Comparison of ENCODE assay signal across 28 mouse cellular contexts in genomic region chr8:108078726-108079125, GRCm38 (mm10).
DNase-seq lines count a peak whose midpoint lies in the region; ATAC-seq and TF ChIP-seq lines count a peak whose summit lies in the region.
"Had no signal": no experiment of that assay in that cellular context is flagged by ENCODE, and none has a peak within 500 bp of the region (broad histone marks: within the 10 kb centered on the region; RNA-seq: fewer than 3 reads in every experiment).

No protein-coding gene starts in this region.

- no peak overlapping the region for H3K9ac ChIP-seq in limb, embryonic 14.5 days (ENCODE audit: low read depth, low read length, severe bottlenecking)
- H3K9ac ChIP-seq in embryonic facial prominence, embryonic 14.5 days (ENCODE audit: low read depth, low read length) = no peak overlapping the region
- no peak overlapping the region for H3K9ac ChIP-seq in midbrain, postnatal 0 days (replicated peaks; ENCODE audit: low read length, poor library complexity, severe bottlenecking)
- H3K9ac ChIP-seq: embryonic facial prominence, embryonic 12.5 days; embryonic facial prominence, embryonic 15.5 days; forebrain, embryonic 12.5 days had no signal

- H3K4me2 ChIP-seq in limb, embryonic 14.5 days (replicated peaks; ENCODE audit: low read depth, low read length, severe bottlenecking) = no peak overlapping the region
- no peak overlapping the region for H3K4me2 ChIP-seq in embryonic facial prominence, embryonic 14.5 days (ENCODE audit: low read depth, low read length)
- H3K4me2 ChIP-seq in midbrain, postnatal 0 days (ENCODE audit: low read depth, low read length, poor library complexity, severe bottlenecking) = no peak overlapping the region
- H3K4me2 ChIP-seq: embryonic facial prominence, embryonic 12.5 days; embryonic facial prominence, embryonic 15.5 days; forebrain, embryonic 12.5 days had no signal

- TF ChIP-seq CTCF in midbrain, postnatal 0 days (IDR thresholded peaks at IDR 0.05) = no peak

- H3K36me3 ChIP-seq in limb, embryonic 14.5 days (ENCODE audit: control insufficient read depth, insufficient read depth, low read length) = no peaks in the 10 kb centered on the region
- H3K36me3 ChIP-seq in limb, embryonic 10.5 days = no peaks in the 10 kb centered on the region
- H3K36me3 ChIP-seq in embryonic facial prominence, embryonic 10.5 days (replicated peaks) = no peaks in the 10 kb centered on the region
- no peaks in the 10 kb centered on the region for H3K36me3 ChIP-seq in embryonic facial prominence, embryonic 14.5 days (ENCODE audit: control insufficient read depth, insufficient read depth, low read length)
- no peaks in the 10 kb centered on the region for H3K36me3 ChIP-seq in midbrain, postnatal 0 days (ENCODE audit: insufficient read depth, low read length)
- H3K36me3 ChIP-seq: embryonic facial prominence, embryonic 12.5 days; embryonic facial prominence, embryonic 15.5 days; forebrain, embryonic 10.5 days; forebrain, embryonic 12.5 days; G1E had no signal

- ATAC-seq in limb, embryonic 14.5 days (ENCODE audit: low FRiP score, low read depth) = no peak
- peak; percentile 63; the same call in 1 of the 2 replicates for ATAC-seq in embryonic facial prominence, embryonic 14.5 days (ENCODE audit: low read depth)
- ATAC-seq in midbrain, postnatal 0 days (ENCODE audit: low FRiP score) = no peak
- ATAC-seq: activated CD4-positive, CD25-positive, alpha-beta regulatory T cell, adult 4 months; CD4-positive, CD25-positive, alpha-beta regulatory T cell, adult 4 months; forebrain, embryonic 14.5 days; forebrain, embryonic 16.5 days; Patski had no signal

- no peaks in the 10 kb centered on the region for H3K4me1 ChIP-seq in limb, embryonic 14.5 days (ENCODE audit: control insufficient read depth, insufficient read depth, low read length)
- H3K4me1 ChIP-seq in limb, embryonic 10.5 days = peaks cover 16% of the 10 kb centered on the region; the same call in 1 of the 2 replicates
- peaks cover 16% of the 10 kb centered on the region for H3K4me1 ChIP-seq in embryonic facial prominence, embryonic 10.5 days
- peaks cover 3% of the 10 kb centered on the region; the same call in 1 of the 2 replicates for H3K4me1 ChIP-seq in embryonic facial prominence, embryonic 14.5 days (ENCODE audit: control insufficient read depth, insufficient read depth, low read length)
- H3K4me1 ChIP-seq in midbrain, postnatal 0 days (ENCODE audit: insufficient read depth, low read length) = no peaks in the 10 kb centered on the region
- H3K4me1 ChIP-seq: embryonic facial prominence, embryonic 15.5 days; forebrain, embryonic 12.5 days had no signal

- no peak overlapping the region for H3K27ac ChIP-seq in limb, embryonic 14.5 days (replicated peaks; ENCODE audit: low read depth, low read length)
- no peak overlapping the region for H3K27ac ChIP-seq in limb, embryonic 10.5 days
- H3K27ac ChIP-seq in embryonic facial prominence, embryonic 10.5 days (replicated peaks) = no peak overlapping the region
- no peak overlapping the region for H3K27ac ChIP-seq in embryonic facial prominence, embryonic 14.5 days (replicated peaks; ENCODE audit: low read depth, low read length)
- H3K27ac ChIP-seq in midbrain, postnatal 0 days (ENCODE audit: low read depth, low read length) = no peak overlapping the region
- H3K27ac ChIP-seq: embryonic facial prominence, embryonic 12.5 days; embryonic facial prominence, embryonic 15.5 days; forebrain, embryonic 10.5 days; forebrain, embryonic 12.5 days had no signal

- H3K4me3 ChIP-seq in limb, embryonic 14.5 days (replicated peaks; ENCODE audit: low read length) = no peak overlapping the region
- H3K4me3 ChIP-seq in limb, embryonic 10.5 days = no peak overlapping the region
- H3K4me3 ChIP-seq in embryonic facial prominence, embryonic 10.5 days = no peak overlapping the region
- no peak overlapping the region for H3K4me3 ChIP-seq in embryonic facial prominence, embryonic 14.5 days (ENCODE audit: low read depth, low read length)
- H3K4me3 ChIP-seq in midbrain, postnatal 0 days (ENCODE audit: low read depth, low read length) = no peak overlapping the region
- H3K4me3 ChIP-seq: embryonic facial prominence, embryonic 12.5 days; embryonic facial prominence, embryonic 15.5 days; erythroblast, embryonic 14.5 days; forebrain, embryonic 10.5 days; forebrain, embryonic 12.5 days had no signal

- no peaks in the 10 kb centered on the region for H3K27me3 ChIP-seq in limb, embryonic 14.5 days (ENCODE audit: control insufficient read depth, insufficient read depth, low read length)
- H3K27me3 ChIP-seq in limb, embryonic 10.5 days (ENCODE audit: low read depth, poor library complexity, severe bottlenecking) = no peaks in the 10 kb centered on the region
- no peaks in the 10 kb centered on the region for H3K27me3 ChIP-seq in embryonic facial prominence, embryonic 10.5 days (replicated peaks; ENCODE audit: low read depth, poor library complexity, severe bottlenecking)
- no peaks in the 10 kb centered on the region for H3K27me3 ChIP-seq in embryonic facial prominence, embryonic 14.5 days (replicated peaks; ENCODE audit: control insufficient read depth, insufficient read depth, low read length)
- H3K27me3 ChIP-seq in midbrain, postnatal 0 days (ENCODE audit: insufficient read depth, low read length) = no peaks in the 10 kb centered on the region
- H3K27me3 ChIP-seq: CH12.LX; embryonic facial prominence, embryonic 12.5 days; embryonic facial prominence, embryonic 15.5 days had no signal

- TF ChIP-seq POLR2A in limb, embryonic 14.5 days (IDR thresholded peaks at IDR 0.05; ENCODE audit: borderline replicate concordance, extremely low read depth, insufficient read depth, insufficient read length) = no peak

- no peaks in the 10 kb centered on the region for H3K9me3 ChIP-seq in limb, embryonic 14.5 days (ENCODE audit: control insufficient read depth, low read length)
- no peaks in the 10 kb centered on the region for H3K9me3 ChIP-seq in limb, embryonic 10.5 days (replicated peaks)
- H3K9me3 ChIP-seq in embryonic facial prominence, embryonic 10.5 days = no peaks in the 10 kb centered on the region
- H3K9me3 ChIP-seq in embryonic facial prominence, embryonic 14.5 days (ENCODE audit: control insufficient read depth, low read length) = no peaks in the 10 kb centered on the region
- no peaks in the 10 kb centered on the region for H3K9me3 ChIP-seq in midbrain, postnatal 0 days (ENCODE audit: low read length)
- H3K9me3 ChIP-seq: embryonic facial prominence, embryonic 12.5 days; embryonic facial prominence, embryonic 15.5 days; forebrain, embryonic 10.5 days; forebrain, embryonic 12.5 days had no signal

- DNase-seq in embryo, embryonic 11 days = peak; percentile 20
- no peak for DNase-seq in embryo, embryonic 10 days (ENCODE audit: low spot score)
- DNase-seq in limb, embryonic 14.5 days (ENCODE audit: low spot score) = peak; percentile 23
- no peak for DNase-seq in limb, embryonic 10.5 days (ENCODE audit: low spot score)
- DNase-seq in embryonic facial prominence, embryonic 10.5 days (ENCODE audit: low spot score) = peak; percentile 52
- DNase-seq in embryonic facial prominence, embryonic 14.5 days (ENCODE audit: low spot score) = peak; percentile 80
- DNase-seq in midbrain, postnatal 0 days (ENCODE audit: low spot score) = no peak
- DNase-seq: adrenal gland, adult 8-10 months; adrenal gland, postnatal 14 days; adrenal gland, postnatal 36 days; B cell, adult 2 months; cerebellum, adult 11-12 months; cerebellum, adult 2 months; cerebellum, adult 9-10 months; cerebellum, postnatal 10 days; cerebellum, postnatal 25 days had no signal

- WGBS in limb, embryonic 14.5 days = 82% methylated on average over 4 of the region's 4 CpGs
- 95% methylated on average over 4 of the region's 4 CpGs for WGBS in limb, embryonic 10.5 days
- 82% methylated on average over 4 of the region's 4 CpGs for WGBS in embryonic facial prominence, embryonic 10.5 days
- WGBS in embryonic facial prominence, embryonic 14.5 days = 38% methylated on average over 4 of the region's 4 CpGs
- 90% methylated on average over 4 of the region's 4 CpGs for WGBS in midbrain, postnatal 0 days

Comparison
In these comparisons a context has a peak if more than half of its experiments do, and no peak if none do; other contexts are left out.
1. DNase-seq: peak in embryo, embryonic 11 days (single experiment), limb, embryonic 14.5 days (single experiment), embryonic facial prominence, embryonic 10.5 days (single experiment) and embryonic facial prominence, embryonic 14.5 days (single experiment); none in embryo, embryonic 10 days (single experiment), limb, embryonic 10.5 days (single experiment) and midbrain, postnatal 0 days (single experiment).